Mouse (Mus musculus) G1E (cell line): ENCODE results near the gene Dnase1l2.

ENCODE experiments used
- CTCF ChIP-seq: IDR thresholded peaks from 2 replicates; pipeline ENCODE4 v1.5.1; 2012; ENCODE audit warnings: low read depth, low read length, inconsistent platforms, mixed read lengths
- GATA1 ChIP-seq: IDR thresholded peaks from 2 replicates; pipeline ENCODE4 v1.6.1; 2012; ENCODE audit warnings: borderline replicate concordance, low read length, inconsistent platforms, mixed read lengths

DNA sequence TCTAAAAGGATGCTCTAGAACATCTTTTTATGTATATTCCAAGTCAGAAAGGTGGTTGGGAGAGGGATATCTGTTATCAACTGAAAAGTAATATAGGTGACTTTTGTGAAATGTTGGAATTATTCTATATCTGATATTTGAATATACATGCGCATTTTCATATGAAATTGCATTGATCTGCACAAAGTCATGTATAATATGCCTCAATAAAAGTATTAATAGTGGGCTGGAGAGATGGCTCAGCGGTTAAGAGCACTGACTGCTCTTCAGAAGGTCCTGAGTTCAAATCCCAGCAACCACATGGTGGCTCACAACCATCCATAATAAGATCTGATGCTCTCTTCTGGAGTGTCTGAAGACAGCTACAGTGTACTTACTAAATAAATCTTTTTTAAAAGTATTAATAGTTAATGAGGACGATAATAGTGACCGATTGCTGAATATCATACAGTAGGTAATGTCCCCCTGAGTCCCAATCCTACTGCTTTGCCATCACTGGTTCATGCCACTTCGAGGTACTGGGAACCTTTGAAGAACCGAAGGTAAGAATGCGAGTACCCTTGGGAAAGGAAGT, 26.5 kb upstream of the Dnase1l2 start:
- TF ChIP-seq CTCF (no peak), GATA1 (no peak)
